Mouse (Mus musculus) heart, embryonic 11.5 days (tissue): Measurements from ENCODE around the gene Gpatch8. TPM values are rescaled to one million over a fixed set of nuclear protein-coding genes. Genes with fewer than 3 reads are reported as not detected.

Experiments used
- ATAC-seq: fragments of 200-750 bp; cut with Nextera tagmentation; replicated peaks from 2 replicates; pipeline ENCODE4 v1.8.0; 2017; ENCODE audit warnings: moderate library complexity; ENCODE audit not compliant: insufficient number of reproducible peaks, low FRiP score, low TSS enrichment
- H3K27ac ChIP-seq: fragments of 300-500 bp; sonication (generic); 2 replicates; pipeline ENCODE4 v1.5.1; 2014; ENCODE audit warnings: mild to moderate bottlenecking, low read depth, low read length
- H3K27me3 ChIP-seq: fragments of 300-500 bp; sonication (generic); 2 replicates; pipeline ENCODE4 v1.6.1; 2014; ENCODE audit warnings: mild to moderate bottlenecking, low read length, mixed read lengths; ENCODE audit not compliant: control insufficient read depth, insufficient read depth
- H3K36me3 ChIP-seq: fragments of 300-500 bp; sonication (generic); 2 replicates; pipeline ENCODE4 v1.6.1; 2014; ENCODE audit warnings: mild to moderate bottlenecking, low read length, moderate library complexity, mixed read lengths; ENCODE audit not compliant: control insufficient read depth, insufficient read depth
- H3K4me1 ChIP-seq: fragments of 300-500 bp; sonication (generic); 2 replicates; pipeline ENCODE4 v1.6.1; 2014; ENCODE audit warnings: low read length; ENCODE audit not compliant: control insufficient read depth, insufficient read depth
- H3K4me2 ChIP-seq: fragments of 300-500 bp; sonication (generic); 2 replicates; pipeline ENCODE4 v1.6.1; 2014; ENCODE audit warnings: mild to moderate bottlenecking, moderate library complexity
- H3K4me3 ChIP-seq: fragments of 300-500 bp; sonication (generic); 2 replicates; pipeline ENCODE4 v1.5.1; 2014; ENCODE audit warnings: low read depth, low read length
- H3K9ac ChIP-seq: fragments of 300-500 bp; sonication (generic); 2 replicates; pipeline ENCODE4 v1.6.1; 2014; ENCODE audit warnings: mild to moderate bottlenecking, low read depth, low read length, moderate library complexity
- H3K9me3 ChIP-seq: fragments of 300-500 bp; sonication (generic); replicated peaks from 2 replicates; pipeline ENCODE4 v1.6.1; 2016; ENCODE audit warnings: low read length; ENCODE audit not compliant: control insufficient read depth
- WGBS: fragments of 180-500 bp; shearing (Covaris S2); extraction: QIAGEN DNeasy Blood & Tissue Kit; methylation state at CpG from one replicate; pipeline ENCODE4 v1.1.7; 2014; ENCODE audit not compliant: insufficient replicate concordance; 5-methylcytosine and 5-hydroxymethylcytosine counted together
- polyA plus RNA-seq: library from polyadenylated mRNA; unstranded; fragments of >200 nt; fragmentation: Nextera tagmentation; extraction: Ambion mirVana; gene quantifications from 2 replicates; pipeline ENCODE4 v1.2.1, GENCODE M21; 2014

Gpatch8 gene
- polyA plus RNA-seq, 1 experiment from 2014 or later: 36.5 TPM

DNA sequence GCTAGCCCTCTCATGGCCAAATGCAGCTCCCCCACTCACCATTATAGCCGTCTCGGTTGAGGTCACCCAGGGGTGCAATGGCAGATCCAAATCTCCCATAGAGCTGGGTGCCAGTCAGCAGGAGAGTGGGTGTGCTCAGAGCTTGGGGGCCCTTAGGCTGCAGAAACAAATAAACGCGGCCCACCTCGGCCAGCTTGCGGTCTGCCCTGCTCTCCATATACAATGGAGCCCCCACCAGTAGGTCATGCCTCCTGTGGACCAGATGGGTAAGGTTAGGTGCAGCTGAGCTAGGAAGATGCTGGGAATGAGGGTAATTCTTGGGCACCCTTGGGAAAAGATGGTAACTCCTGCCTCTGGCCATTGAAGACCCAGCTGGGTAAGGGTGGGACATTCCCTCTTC is 91.3 kb downstream of the Gpatch8 start:
- Histone ChIP-seq H3K27ac (no peak overlapping the region), H3K4me2 (no peak overlapping the region), H3K27me3 (peaks cover 10% of the 10 kb centered on the region), H3K9ac (no peak overlapping the region), H3K36me3 (no peaks in the 10 kb centered on the region), H3K9me3 (no peaks in the 10 kb centered on the region), H3K4me3 (no peak overlapping the region), H3K4me1 (peaks cover 17% of the 10 kb centered on the region)
- WGBS: 89% methylated on average over 6 of the region's 6 CpGs
- ATAC-seq: no peak

DNA sequence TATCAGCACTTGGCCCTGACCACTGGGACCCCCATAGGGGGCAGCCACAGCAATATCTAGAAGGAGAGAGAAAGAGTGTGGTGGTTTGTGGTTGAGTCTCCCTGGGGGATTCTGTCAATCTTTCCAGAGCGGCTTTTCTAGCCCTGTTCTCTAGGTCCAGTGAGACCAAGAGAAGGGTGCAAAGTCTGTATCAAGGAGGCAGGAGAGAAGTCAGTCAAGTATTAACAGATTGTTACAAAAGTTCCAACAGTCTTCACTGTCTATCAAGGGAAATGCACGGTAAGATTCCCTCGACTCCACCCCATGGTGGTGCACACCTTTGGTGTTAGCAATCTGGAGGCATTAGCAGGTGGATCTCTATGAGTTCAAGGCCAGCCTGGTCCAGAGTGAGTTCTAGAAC is 94.4 kb downstream of the Gpatch8 start:
- Histone ChIP-seq H3K9ac (no peak overlapping the region), H3K27me3 (peaks cover 23% of the 10 kb centered on the region), H3K36me3 (no peaks in the 10 kb centered on the region), H3K4me3 (no peak overlapping the region), H3K27ac (no peak overlapping the region), H3K9me3 (no peaks in the 10 kb centered on the region), H3K4me1 (peaks cover 12% of the 10 kb centered on the region; the same call in 1 of the 2 replicates), H3K4me2 (no peak overlapping the region)
- no peak for ATAC-seq
- WGBS: 83% methylated on average over 3 of the region's 3 CpGs

DNA sequence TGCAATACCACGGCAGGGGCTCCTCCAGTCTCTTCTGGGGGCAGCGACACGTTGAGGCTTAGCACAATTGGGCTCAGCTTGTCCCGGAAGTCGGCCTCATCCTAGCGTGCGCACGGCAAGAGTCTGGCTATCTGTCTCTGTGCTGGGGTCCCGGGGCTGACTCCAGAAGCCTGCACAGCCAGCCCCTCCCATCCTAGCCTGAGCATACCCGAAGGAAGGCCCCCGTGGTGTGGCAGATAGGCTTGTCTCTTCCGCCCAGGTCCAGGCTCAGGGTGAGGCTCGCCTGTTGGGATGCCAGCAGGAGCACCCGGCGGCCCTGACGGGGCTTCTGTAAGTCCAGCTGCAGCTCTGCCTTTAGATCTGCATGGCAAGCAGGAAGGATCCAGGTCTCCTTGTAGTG is 95.7 kb downstream of the Gpatch8 start:
- H3K4me3 ChIP-seq: no peak overlapping the region
- no peak overlapping the region; the same call in 1 of the 2 replicates for H3K4me2 ChIP-seq
- H3K27me3 ChIP-seq: peaks cover 24% of the 10 kb centered on the region
- H3K9me3 ChIP-seq: no peaks in the 10 kb centered on the region
- WGBS: 43% methylated on average over 16 of the region's 16 CpGs
- no peak overlapping the region for H3K9ac ChIP-seq
- no peak for ATAC-seq
- H3K4me1 ChIP-seq: peaks cover 14% of the 10 kb centered on the region
- H3K27ac ChIP-seq: no peak overlapping the region
- H3K36me3 ChIP-seq: no peaks in the 10 kb centered on the region

DNA sequence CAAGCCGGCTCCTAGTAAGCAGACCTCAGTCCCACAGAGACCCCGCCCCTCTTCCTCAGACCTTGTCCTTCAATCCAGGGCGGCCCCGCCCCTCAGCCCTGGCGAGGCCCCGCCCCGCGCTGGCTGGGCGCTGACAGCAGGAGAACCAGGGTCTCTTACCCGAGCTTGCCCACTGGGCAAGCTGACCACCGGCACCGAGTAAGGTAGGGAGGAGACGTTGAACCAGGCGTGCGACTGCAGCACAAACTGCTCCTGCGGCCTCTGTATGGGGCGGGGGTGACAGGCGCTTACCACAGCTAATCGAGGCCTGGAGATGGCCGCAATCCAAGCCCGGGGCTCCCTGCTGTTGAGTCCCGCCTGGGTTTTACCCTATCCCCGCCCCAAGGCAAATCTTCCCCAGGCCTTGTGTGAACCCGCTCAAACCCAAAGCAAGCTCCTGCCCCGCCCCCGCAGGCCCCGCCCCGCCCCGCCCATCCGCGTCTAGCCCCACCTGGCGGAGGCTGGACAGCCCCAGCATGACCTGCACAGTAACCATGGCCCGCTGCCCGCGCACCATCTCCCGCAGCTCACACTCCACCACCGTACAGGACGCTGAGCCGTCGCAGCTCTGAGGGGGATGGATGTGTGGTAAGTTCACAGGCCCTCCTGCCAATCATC is 100.3 kb downstream of the Gpatch8 start:
- Histone ChIP-seq H3K9me3 (no peaks in the 10 kb centered on the region), H3K4me1 (peaks cover 21% of the 10 kb centered on the region), H3K9ac (peak overlapping the region; percentile 58; the same call in 1 of the 2 replicates), H3K27ac (peak overlapping the region; percentile 29; the same call in 1 of the 2 replicates), H3K36me3 (no peaks in the 10 kb centered on the region), H3K4me2 (peak overlapping the region; percentile 94), H3K4me3 (peak overlapping the region; percentile 62), H3K27me3 (peaks cover 23% of the 10 kb centered on the region)
- ATAC-seq: peak; percentile 82
- WGBS: 3% methylated on average over 35 of the region's 40 CpGs

DNA sequence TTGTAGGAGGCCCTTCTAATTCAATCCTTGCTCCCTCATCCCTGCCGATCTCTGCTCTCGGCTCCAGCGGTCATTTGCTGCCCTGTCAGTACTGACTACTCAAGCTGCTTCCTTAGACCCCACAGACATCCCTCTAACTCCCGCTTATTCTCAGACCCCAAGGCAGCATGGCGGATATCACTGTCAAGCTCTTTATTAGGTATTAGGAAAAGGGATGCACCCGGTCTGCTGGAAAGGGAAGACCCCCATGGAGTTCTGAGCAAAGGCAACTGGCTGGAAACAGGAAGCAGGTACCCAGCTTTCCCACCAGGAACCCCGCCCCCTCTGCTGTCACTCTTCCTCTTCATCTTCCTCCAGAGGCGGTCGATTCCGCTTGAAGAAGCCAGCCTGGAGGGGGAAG is 103.1 kb downstream of the Gpatch8 start:
- peaks cover 24% of the 10 kb centered on the region for H3K27me3 ChIP-seq
- ATAC-seq: no peak
- H3K4me3 ChIP-seq: no peak overlapping the region
- 19% methylated on average over 10 of the region's 10 CpGs for WGBS
- no peak overlapping the region for H3K4me2 ChIP-seq
- no peaks in the 10 kb centered on the region for H3K36me3 ChIP-seq
- no peak overlapping the region for H3K9ac ChIP-seq
- H3K9me3 ChIP-seq: no peaks in the 10 kb centered on the region
- no peak overlapping the region for H3K27ac ChIP-seq
- H3K4me1 ChIP-seq: peaks cover 23% of the 10 kb centered on the region

DNA sequence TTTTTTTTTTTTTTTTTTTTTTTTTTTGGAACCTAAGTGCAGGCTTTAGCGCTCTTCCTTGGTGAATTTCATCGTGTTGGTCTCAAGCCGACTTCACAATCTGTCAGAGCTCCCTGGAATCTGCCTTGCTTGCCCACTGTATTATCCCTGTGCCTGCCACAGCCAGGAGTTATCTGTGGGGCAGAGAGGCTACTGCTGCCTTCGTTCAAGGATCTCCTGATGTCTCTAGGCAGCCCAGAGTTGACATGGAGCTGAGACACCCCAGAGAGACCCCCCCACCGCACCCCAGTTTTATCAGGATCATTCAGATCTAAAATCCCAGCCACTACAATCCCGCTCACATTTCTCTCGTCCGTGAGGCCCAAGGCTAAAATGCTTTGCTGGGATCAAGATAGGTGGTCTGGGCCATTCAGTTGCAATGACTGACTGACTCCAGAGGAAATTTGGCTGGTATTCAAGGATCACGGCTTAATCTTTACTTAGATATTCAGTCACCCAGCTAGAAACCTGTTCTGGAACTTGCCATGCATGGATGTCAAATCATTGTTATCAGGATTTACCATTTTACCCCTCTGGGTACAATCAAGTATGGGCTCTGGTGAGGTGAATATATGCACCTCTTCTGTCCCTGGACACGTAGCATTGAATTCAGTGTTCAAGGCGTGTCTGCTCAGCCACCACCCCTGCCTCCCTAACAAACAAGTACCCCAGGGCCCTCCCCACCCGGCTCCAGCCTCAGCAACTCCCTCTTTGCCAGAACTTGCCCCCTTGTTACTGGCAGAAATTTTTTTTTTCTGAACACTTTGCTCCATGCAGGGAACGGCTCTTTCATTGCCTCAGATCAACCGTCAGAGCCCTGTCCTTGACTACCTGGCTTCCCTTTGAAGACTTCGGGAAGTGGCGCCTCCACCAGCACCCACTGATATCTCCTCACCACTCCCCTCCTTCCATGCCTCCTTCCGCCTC is 106.9 kb downstream of the Gpatch8 start:
- Histone ChIP-seq H3K9ac (no peak overlapping the region), H3K4me1 (peaks cover 38% of the 10 kb centered on the region), H3K4me3 (no peak overlapping the region), H3K27ac (no peak overlapping the region), H3K9me3 (no peaks in the 10 kb centered on the region), H3K27me3 (peaks cover 12% of the 10 kb centered on the region), H3K36me3 (no peaks in the 10 kb centered on the region), H3K4me2 (no peak overlapping the region)
- WGBS: 40% methylated on average over 17 of the region's 17 CpGs
- no peak for ATAC-seq

DNA sequence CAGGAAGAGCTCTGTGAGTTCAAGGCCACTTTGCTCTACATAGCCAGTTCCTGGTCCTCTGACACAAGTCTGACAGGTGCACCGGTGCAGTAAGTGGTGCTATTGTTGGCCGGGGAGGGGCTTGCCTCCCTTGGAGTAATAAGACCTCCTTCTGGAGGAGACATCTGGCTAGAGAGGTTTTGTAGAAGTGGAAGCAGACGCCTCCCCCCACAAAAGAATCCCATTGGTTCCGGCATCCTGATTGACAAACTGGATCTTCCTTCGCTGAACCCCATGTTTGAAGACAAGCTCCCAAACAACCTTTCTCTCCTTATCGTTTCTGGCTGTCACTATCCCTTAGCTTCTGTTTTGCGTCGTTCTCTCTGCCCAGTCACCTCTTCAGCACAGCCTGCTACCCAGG is 107.9 kb downstream of the Gpatch8 start:
- 12% methylated on average over 8 of the region's 8 CpGs for WGBS
- Histone ChIP-seq H3K9ac (no peak overlapping the region), H3K36me3 (no peaks in the 10 kb centered on the region), H3K4me3 (no peak overlapping the region), H3K27me3 (peaks cover 12% of the 10 kb centered on the region), H3K27ac (no peak overlapping the region), H3K9me3 (no peaks in the 10 kb centered on the region), H3K4me1 (peaks cover 46% of the 10 kb centered on the region), H3K4me2 (0 out of 2 replicates have a peak overlapping the region, but pooled peaks have one; percentile 20)
- no peak for ATAC-seq

DNA sequence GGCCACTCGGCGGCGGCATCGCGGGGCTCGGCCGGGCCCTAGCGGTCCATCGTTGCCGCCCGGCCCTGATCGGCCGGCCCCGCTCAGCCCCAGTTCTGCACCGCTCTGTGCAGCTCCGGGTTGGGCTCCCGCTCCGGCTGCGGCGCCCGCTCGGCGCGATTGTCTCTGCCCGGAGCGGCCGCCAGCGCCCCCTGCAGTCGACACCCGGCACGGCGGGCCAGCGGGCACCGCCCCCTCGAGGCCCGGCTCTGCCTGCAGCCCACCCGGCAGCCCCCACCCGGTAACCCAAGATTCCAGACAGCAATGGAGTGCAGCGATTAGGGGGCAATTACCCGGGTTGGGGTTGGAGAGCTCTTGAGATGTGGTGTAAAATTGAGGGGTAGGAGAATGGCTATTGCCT is 108.7 kb downstream of the Gpatch8 start, which contains the start of gene Fam171a2:
Gene Fam171a2, minus strand, starts transcription at position 186 of the 400 bp plus-strand sequence.
- peak; percentile 39 for ATAC-seq
- peak within 1 kb of the TSS; percentile 87 for H3K4me3 ChIP-seq
- H3K27ac ChIP-seq: peak within 1 kb of the TSS; percentile 76
- no peaks in the 10 kb centered on the region for H3K9me3 ChIP-seq
- peak within 1 kb of the TSS; percentile 94 for H3K4me2 ChIP-seq
- peaks cover 12% of the 10 kb centered on the region for H3K27me3 ChIP-seq
- WGBS: 0% methylated on average over 40 of the region's 40 CpGs
- H3K4me1 ChIP-seq: peaks cover 43% of the 10 kb centered on the region
- H3K9ac ChIP-seq: peak within 1 kb of the TSS; percentile 91
- peaks cover 4% of the 10 kb centered on the region; the same call in 1 of the 2 replicates for H3K36me3 ChIP-seq
